Mouse (Mus musculus) brain, embryonic 14.5 days (tissue): ENCODE data around the gene Smpd4.

ENCODE experiments used
- CTCF ChIP-seq: fragments of 200-500 bp; IDR thresholded peaks from 2 replicates; pipeline ENCODE4 v1.5.1; 2012; ENCODE audit warnings: inconsistent platforms, mild to moderate bottlenecking, moderate library complexity, borderline replicate concordance; ENCODE audit not compliant: insufficient read depth, insufficient read length; ENCODE audit errors: extremely low read depth
- POLR2A ChIP-seq: fragments of 200-500 bp; IDR thresholded peaks from 2 replicates; pipeline ENCODE4 v1.6.1; 2012; ENCODE audit warnings: mild to moderate bottlenecking, inconsistent platforms, borderline replicate concordance; ENCODE audit not compliant: poor library complexity, insufficient read depth, insufficient read length, severe bottlenecking; ENCODE audit errors: extremely low read depth

GRCm38 (mm10) chr16:17654188-17654795, 35.1 kb downstream of the Smpd4 start:
- no peak for TF ChIP-seq POLR2A
- TF ChIP-seq CTCF = no peak
